ENCODE assay signal across 11 mouse cellular contexts in the genomic region with DNA sequence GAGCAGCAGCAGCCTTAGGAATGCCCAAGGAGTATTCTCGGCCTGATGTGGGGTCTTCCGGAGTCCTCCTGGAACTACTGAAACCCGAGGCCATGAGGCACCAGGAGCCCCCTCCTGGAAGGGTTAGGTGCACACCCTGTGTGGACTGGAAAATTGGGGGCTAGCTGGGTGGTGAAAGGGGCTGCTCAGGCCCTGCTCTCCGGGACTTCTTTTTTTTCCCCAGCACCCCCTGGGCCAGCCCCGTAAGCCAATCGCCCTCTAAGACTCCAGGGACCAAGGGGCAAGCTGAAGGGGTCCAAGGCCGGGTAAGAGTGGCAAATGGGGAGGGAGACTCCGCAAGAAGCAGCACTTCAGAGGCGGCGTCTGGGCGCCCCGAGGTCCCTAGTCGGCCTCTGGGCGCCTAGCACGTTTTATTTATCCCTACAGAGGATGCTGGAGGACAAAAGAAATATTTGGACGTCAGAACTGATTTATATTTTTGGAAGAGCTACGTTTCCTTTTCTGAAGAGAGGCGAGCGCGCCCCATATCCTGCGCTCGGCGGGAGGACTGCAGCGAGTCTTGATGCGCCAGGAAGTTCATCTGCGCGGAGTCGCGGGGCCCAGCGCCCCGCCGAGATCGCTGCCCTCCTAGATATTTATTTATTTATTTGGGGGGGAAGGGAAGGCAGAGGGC. TPM values are rescaled to one million over a fixed set of nuclear protein-coding genes. Genes with fewer than 3 reads are reported as not detected.
DNase-seq lines count a peak whose midpoint lies in the region; ATAC-seq lines count a peak whose summit lies in the region.
"Had no signal": no experiment of that assay in that cellular context is flagged by ENCODE, and none has a peak within 500 bp of the region (broad histone marks: within the 10 kb centered on the region; RNA-seq: fewer than 3 reads in every experiment).

No protein-coding gene starts in this region.

- no peak overlapping the region for H3K4me2 ChIP-seq in forebrain, embryonic 15.5 days (replicated peaks)
- peak overlapping the region; percentile 70 for H3K4me2 ChIP-seq in lung, embryonic 16.5 days (ENCODE audit: low read depth, low read length)
- peak overlapping the region; percentile 75 for H3K4me2 ChIP-seq in stomach, embryonic 14.5 days (replicated peaks; ENCODE audit: low read depth, low read length)

- no peak for ATAC-seq in forebrain, embryonic 15.5 days (replicated peaks)
- ATAC-seq in lung, embryonic 16.5 days (ENCODE audit: low read depth): no peak
- ATAC-seq in stomach, embryonic 14.5 days (ENCODE audit: insufficient number of reproducible peaks, insufficient read depth, low FRiP score, low read depth): no peak

- H3K27me3 ChIP-seq in forebrain, embryonic 10.5 days (ENCODE audit: poor library complexity, severe bottlenecking): peaks cover 100% of the 10 kb centered on the region
- H3K27me3 ChIP-seq in forebrain, embryonic 15.5 days: peaks cover 98% of the 10 kb centered on the region
- H3K27me3 ChIP-seq in lung, embryonic 16.5 days (ENCODE audit: control insufficient read depth, insufficient read depth, low read depth, low read length): peaks cover 81% of the 10 kb centered on the region
- peaks cover 100% of the 10 kb centered on the region for H3K27me3 ChIP-seq in limb, embryonic 10.5 days (ENCODE audit: low read depth, poor library complexity, severe bottlenecking)
- H3K27me3 ChIP-seq in stomach, embryonic 14.5 days (ENCODE audit: control insufficient read depth, insufficient read depth, low read length): peaks cover 35% of the 10 kb centered on the region

- no peaks in the 10 kb centered on the region for H3K9me3 ChIP-seq in forebrain, embryonic 10.5 days
- no peaks in the 10 kb centered on the region for H3K9me3 ChIP-seq in forebrain, embryonic 15.5 days
- no peaks in the 10 kb centered on the region for H3K9me3 ChIP-seq in lung, embryonic 16.5 days (ENCODE audit: control insufficient read depth, low read length)
- no peaks in the 10 kb centered on the region for H3K9me3 ChIP-seq in limb, embryonic 10.5 days (replicated peaks)
- H3K9me3 ChIP-seq in stomach, embryonic 14.5 days (ENCODE audit: control insufficient read depth, low read depth, low read length): no peaks in the 10 kb centered on the region

- H3K27ac ChIP-seq in forebrain, embryonic 10.5 days: no peak overlapping the region; the same call in 1 of the 2 replicates
- no peak overlapping the region for H3K27ac ChIP-seq in forebrain, embryonic 15.5 days (replicated peaks)
- peak overlapping the region; percentile 79 for H3K27ac ChIP-seq in lung, embryonic 16.5 days (ENCODE audit: low read length)
- no peak overlapping the region for H3K27ac ChIP-seq in limb, embryonic 10.5 days
- peak overlapping the region; percentile 66; the same call in 1 of the 2 replicates for H3K27ac ChIP-seq in stomach, embryonic 14.5 days (ENCODE audit: low read length)
- H3K27ac ChIP-seq: gastrocnemius, adult 2 months had no signal

- DNase-seq in forebrain, embryonic 10.5 days (ENCODE audit: extremely low spot score, low spot score): peak; percentile 25
- DNase-seq in lung, postnatal 36 days: no peak
- DNase-seq in limb, embryonic 10.5 days (ENCODE audit: low spot score): no peak
- no peak for DNase-seq in cerebellum, postnatal 25 days
- DNase-seq in ovary, adult 18-20 months (ENCODE audit: low spot score): no peak
- DNase-seq: cerebellum, adult 2 months; gastrocnemius, adult 2 months had no signal

- H3K4me3 ChIP-seq in forebrain, embryonic 10.5 days: peak overlapping the region; percentile 23
- H3K4me3 ChIP-seq in forebrain, embryonic 15.5 days: no peak overlapping the region
- H3K4me3 ChIP-seq in lung, embryonic 16.5 days (ENCODE audit: low read length): peak overlapping the region; percentile 39
- H3K4me3 ChIP-seq in limb, embryonic 10.5 days: peak overlapping the region; percentile 27
- H3K4me3 ChIP-seq in stomach, embryonic 14.5 days (ENCODE audit: low read depth, low read length): peak overlapping the region; percentile 25
- H3K4me3 ChIP-seq: gastrocnemius, adult 2 months; megakaryocyte, embryonic 14.5 days had no signal

- under 1% methylated on average over 33 of the region's 33 CpGs for WGBS in forebrain, embryonic 10.5 days
- under 1% methylated on average over 33 of the region's 33 CpGs for WGBS in forebrain, embryonic 15.5 days
- WGBS in lung, embryonic 16.5 days: 2% methylated on average over 33 of the region's 33 CpGs
- under 1% methylated on average over 33 of the region's 33 CpGs for WGBS in limb, embryonic 10.5 days
- 2% methylated on average over 33 of the region's 33 CpGs for WGBS in stomach, embryonic 14.5 days

- H3K4me1 ChIP-seq in forebrain, embryonic 10.5 days: peaks cover 43% of the 10 kb centered on the region
- peaks cover 20% of the 10 kb centered on the region for H3K4me1 ChIP-seq in forebrain, embryonic 15.5 days
- H3K4me1 ChIP-seq in lung, embryonic 16.5 days (replicated peaks; ENCODE audit: control insufficient read depth, insufficient read depth, low read length): peaks cover 7% of the 10 kb centered on the region; the same call in 1 of the 2 replicates
- peaks cover 36% of the 10 kb centered on the region for H3K4me1 ChIP-seq in limb, embryonic 10.5 days
- peaks cover 24% of the 10 kb centered on the region for H3K4me1 ChIP-seq in stomach, embryonic 14.5 days (ENCODE audit: control insufficient read depth, insufficient read depth, low read length)

- H3K36me3 ChIP-seq in forebrain, embryonic 10.5 days (replicated peaks): no peaks in the 10 kb centered on the region
- no peaks in the 10 kb centered on the region for H3K36me3 ChIP-seq in forebrain, embryonic 15.5 days
- no peaks in the 10 kb centered on the region for H3K36me3 ChIP-seq in lung, embryonic 16.5 days (ENCODE audit: control insufficient read depth, insufficient read depth, low read length)
- H3K36me3 ChIP-seq in limb, embryonic 10.5 days: no peaks in the 10 kb centered on the region
- H3K36me3 ChIP-seq in stomach, embryonic 14.5 days (ENCODE audit: control insufficient read depth, insufficient read depth, low read length): no peaks in the 10 kb centered on the region

- H3K9ac ChIP-seq in forebrain, embryonic 15.5 days (replicated peaks): no peak overlapping the region
- peak overlapping the region; percentile 61 for H3K9ac ChIP-seq in lung, embryonic 16.5 days (ENCODE audit: low read length)
- H3K9ac ChIP-seq in stomach, embryonic 14.5 days (replicated peaks; ENCODE audit: low read depth, low read length): peak overlapping the region; percentile 28; the same call in 1 of the 2 replicates

RNA-seq across cellular contexts. Expression of a gene that starts 5.7 kb away (rescaled TPM):
- 3.5 and 3.9 TPM in 2 replicates for polyA plus RNA-seq in forebrain, embryonic 10.5 days (2016; fragmentation: Nextera tagmentation; extraction: Ambion mirVana)
- polyA plus RNA-seq in forebrain, embryonic 15.5 days (2015; fragmentation: Nextera tagmentation; extraction: Ambion mirVana): 4.3 and 4.8 TPM in 2 replicates
- polyA plus RNA-seq in lung, embryonic 16.5 days (2015; fragmentation: Nextera tagmentation; extraction: Ambion mirVana): 19.4 and 22.9 TPM in 2 replicates
- 0.44 and 0.75 TPM in 2 replicates for polyA plus RNA-seq in limb, embryonic 10.5 days (2016; fragmentation: Nextera tagmentation; extraction: Ambion mirVana)
- 21.3 and 21.9 TPM in 2 replicates for polyA plus RNA-seq in stomach, embryonic 14.5 days (2014; fragmentation: Nextera tagmentation; extraction: Ambion mirVana)

Comparison
In these comparisons a context has a peak if more than half of its experiments do, and no peak if none do; other contexts are left out.
1. H3K27ac ChIP-seq: peak in lung, embryonic 16.5 days (single experiment) and stomach, embryonic 14.5 days (single experiment); none in forebrain, embryonic 10.5 days (single experiment), forebrain, embryonic 15.5 days (single experiment) and limb, embryonic 10.5 days (single experiment).